Mouse (Mus musculus): ENCODE data around the gene Mmp19. TPM values are rescaled to one million over a fixed set of nuclear protein-coding genes. Genes with fewer than 3 reads are reported as not detected.
A peak's percentile ranks its signal among the peaks of the same experiment; 100 is the strongest.

Gene Mmp19
- polyA plus RNA-seq, 1 experiment from 2014 or later: 1.0 TPM

DNA sequence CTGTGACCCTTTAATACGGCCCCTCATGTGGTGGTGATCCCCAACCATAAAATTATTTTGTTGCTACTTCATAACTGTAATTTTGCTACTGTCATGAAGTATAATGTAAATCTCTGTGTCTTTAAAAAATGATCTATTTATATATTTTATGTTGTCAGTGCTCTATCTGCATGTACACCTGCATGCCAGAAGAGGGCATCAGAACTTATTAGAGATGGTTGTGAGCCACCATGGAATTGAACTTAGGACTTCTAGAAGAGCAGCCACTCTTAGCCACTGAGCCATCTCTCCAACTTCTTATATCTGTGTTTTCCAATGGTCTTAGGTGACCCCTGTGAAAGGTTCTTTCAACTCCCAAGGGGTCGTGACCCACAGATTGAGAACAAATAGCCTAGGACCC lies 17.8 kb upstream of the Mmp19 start:
- peaks cover 4% of the 10 kb centered on the region; the same call in 1 of the 2 replicates for H3K36me3 ChIP-seq
- H3K4me1 ChIP-seq: 0 out of 2 replicates have a peak, but pooled peaks cover 2% of the 10 kb centered on the region
- H3K27ac ChIP-seq: no peak overlapping the region
- no peak for ATAC-seq (ENCODE audit: insufficient number of reproducible peaks, insufficient read depth, low FRiP score, low TSS enrichment, low read depth)
- H3K4me2 ChIP-seq: no peak overlapping the region
- H3K9me3 ChIP-seq: no peaks in the 10 kb centered on the region
- H3K27me3 ChIP-seq: no peaks in the 10 kb centered on the region
- H3K4me3 ChIP-seq: no peak overlapping the region
- no peak overlapping the region for H3K9ac ChIP-seq
- 72% methylated on average over 2 of the region's 2 CpGs for WGBS

DNA sequence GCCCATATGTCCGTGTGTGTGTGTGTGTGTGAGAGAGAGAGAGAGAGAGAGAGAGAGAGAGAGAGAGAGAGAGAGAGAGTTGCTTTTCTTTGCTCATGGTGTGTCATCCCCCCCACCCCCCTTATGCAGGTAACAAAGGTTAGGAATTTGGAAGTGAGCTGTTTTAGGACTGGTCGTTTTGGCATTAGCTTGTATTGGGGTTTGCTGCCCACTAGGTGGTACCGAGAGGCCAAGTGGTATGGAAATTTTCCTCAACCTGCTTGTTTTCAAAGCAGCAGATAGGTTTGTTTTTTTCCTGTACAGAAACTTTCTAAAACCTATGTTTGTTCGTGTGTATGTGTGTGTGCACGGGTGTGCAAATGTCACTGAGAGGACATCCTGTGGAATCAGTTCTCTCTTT lies 17.0 kb upstream of the Mmp19 start:
- Histone ChIP-seq H3K9ac (no peak overlapping the region), H3K27ac (no peak overlapping the region), H3K4me2 (no peak overlapping the region), H3K4me1 (peaks cover 6% of the 10 kb centered on the region; the same call in 1 of the 2 replicates), H3K4me3 (no peak overlapping the region), H3K36me3 (no peaks in the 10 kb centered on the region), H3K9me3 (no peaks in the 10 kb centered on the region), H3K27me3 (no peaks in the 10 kb centered on the region)
- 14% methylated on average over 5 of the region's 5 CpGs for WGBS
- no peak for ATAC-seq (ENCODE audit: insufficient number of reproducible peaks, insufficient read depth, low FRiP score, low TSS enrichment, low read depth)

DNA sequence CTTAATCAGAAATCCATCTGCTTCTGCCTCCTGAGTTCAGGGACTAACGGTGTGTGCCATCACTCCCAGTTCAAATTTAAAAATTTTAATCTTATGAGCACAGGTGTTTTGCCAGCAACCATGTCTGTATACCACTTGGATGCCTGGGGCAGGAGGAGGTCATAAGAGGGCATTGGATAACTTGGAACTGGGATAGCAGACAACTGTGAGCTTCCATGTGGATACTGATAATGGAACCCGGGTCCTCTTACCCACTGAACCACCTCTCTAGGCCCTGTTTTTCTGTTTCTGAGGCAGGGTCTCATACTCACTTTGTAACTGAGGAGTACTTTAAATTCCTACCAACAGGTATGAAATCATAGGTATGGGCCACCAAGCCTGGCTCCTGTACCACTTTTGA lies 12.3 kb upstream of the Mmp19 start:
- WGBS: 80% methylated on average over 2 of the region's 2 CpGs

DNA sequence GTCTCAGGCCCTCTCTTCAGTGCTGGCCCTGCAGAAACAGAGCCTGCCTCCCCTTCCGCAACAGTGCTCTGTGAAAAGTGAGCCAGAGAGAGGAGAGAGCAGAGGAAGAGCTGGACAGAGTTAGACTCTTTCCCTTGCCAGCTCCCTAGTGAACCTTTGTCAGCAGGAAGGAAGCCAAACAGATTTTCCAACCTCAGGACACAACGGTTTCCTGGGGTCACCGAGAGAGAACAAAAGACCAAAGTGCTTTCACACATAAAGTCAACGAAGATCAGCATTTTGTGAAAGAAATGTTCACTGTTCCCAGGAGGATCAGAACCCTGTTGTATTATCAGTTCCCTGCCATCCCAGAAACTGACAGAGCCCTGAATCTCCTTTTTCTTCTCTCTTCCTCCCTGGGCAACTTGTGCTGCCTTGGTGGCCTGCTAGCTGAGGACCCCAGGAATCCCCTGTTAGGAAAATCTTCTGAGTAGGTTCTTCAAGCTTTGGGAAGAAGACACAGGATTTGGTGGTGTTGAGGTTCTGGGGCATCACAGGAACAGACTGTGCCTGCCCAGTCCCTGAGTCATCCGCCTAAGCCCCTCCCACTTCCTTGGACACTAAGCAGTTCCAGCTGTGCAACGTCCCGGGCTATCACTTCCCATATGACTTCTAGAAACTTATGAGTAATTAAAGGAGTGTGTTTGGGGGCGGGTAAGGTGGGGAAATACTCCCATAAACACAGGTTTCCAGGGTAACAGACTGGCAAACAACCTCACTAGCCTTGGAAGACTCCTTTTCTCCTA lies 11.5 kb upstream of the Mmp19 start:
- Histone ChIP-seq H3K36me3 (no peaks in the 10 kb centered on the region), H3K9ac (no peak overlapping the region), H3K4me1 (peaks cover 17% of the 10 kb centered on the region), H3K27ac (peak overlapping the region; percentile 89), H3K9me3 (peaks cover 15% of the 10 kb centered on the region), H3K4me3 (no peak overlapping the region), H3K27me3 (no peaks in the 10 kb centered on the region), H3K4me2 (peak overlapping the region; percentile 24; the same call in 1 of the 2 replicates)
- 16% methylated on average over 8 of the region's 8 CpGs for WGBS
- ATAC-seq (ENCODE audit: insufficient number of reproducible peaks, insufficient read depth, low FRiP score, low TSS enrichment, low read depth): 0 out of 2 replicates have a peak, but pooled peaks have one; percentile 85

More for the DNA sequence above, 12.3 kb upstream of the Mmp19 start:
- no peak overlapping the region for H3K4me2 ChIP-seq
- peak overlapping the region; percentile 89 for H3K27ac ChIP-seq
- no peaks in the 10 kb centered on the region for H3K27me3 ChIP-seq
- H3K4me3 ChIP-seq: no peak overlapping the region
- 0 out of 2 replicates have a peak, but pooled peaks cover 7% of the 10 kb centered on the region for H3K9me3 ChIP-seq
- H3K4me1 ChIP-seq: peaks cover 17% of the 10 kb centered on the region
- no peaks in the 10 kb centered on the region for H3K36me3 ChIP-seq
- H3K9ac ChIP-seq: no peak overlapping the region
- no peak for ATAC-seq (ENCODE audit: insufficient number of reproducible peaks, insufficient read depth, low FRiP score, low TSS enrichment, low read depth)

DNA sequence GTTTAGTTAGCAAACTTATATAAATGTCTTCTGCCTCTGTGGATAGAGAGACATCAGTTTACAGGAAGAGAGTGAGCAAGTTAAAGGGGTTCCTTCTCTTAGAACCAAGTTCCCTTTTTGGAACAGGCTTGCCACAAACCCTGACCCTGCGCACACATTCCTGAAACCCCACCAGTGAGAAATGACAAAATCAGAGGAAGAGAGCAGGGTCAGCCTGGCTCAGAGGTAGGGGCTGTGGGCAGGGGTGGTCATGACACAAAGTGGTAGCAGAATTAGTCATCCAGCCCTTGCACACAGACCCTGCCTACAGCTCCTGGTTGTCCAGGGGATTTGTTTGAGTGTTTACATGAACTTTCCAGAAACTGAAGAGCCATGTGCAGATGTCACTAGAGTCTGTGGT lies 10.5 kb upstream of the Mmp19 start:
- no peak for ATAC-seq (ENCODE audit: insufficient number of reproducible peaks, insufficient read depth, low FRiP score, low TSS enrichment, low read depth)
- no peaks in the 10 kb centered on the region for H3K27me3 ChIP-seq
- no peak overlapping the region for H3K4me2 ChIP-seq
- H3K9ac ChIP-seq: no peak overlapping the region
- no peak overlapping the region for H3K27ac ChIP-seq
- WGBS: 86% methylated on average over 1 of the region's 1 CpGs
- H3K4me1 ChIP-seq: peaks cover 17% of the 10 kb centered on the region
- no peak overlapping the region for H3K4me3 ChIP-seq
- H3K9me3 ChIP-seq: peaks cover 21% of the 10 kb centered on the region
- no peaks in the 10 kb centered on the region for H3K36me3 ChIP-seq

DNA sequence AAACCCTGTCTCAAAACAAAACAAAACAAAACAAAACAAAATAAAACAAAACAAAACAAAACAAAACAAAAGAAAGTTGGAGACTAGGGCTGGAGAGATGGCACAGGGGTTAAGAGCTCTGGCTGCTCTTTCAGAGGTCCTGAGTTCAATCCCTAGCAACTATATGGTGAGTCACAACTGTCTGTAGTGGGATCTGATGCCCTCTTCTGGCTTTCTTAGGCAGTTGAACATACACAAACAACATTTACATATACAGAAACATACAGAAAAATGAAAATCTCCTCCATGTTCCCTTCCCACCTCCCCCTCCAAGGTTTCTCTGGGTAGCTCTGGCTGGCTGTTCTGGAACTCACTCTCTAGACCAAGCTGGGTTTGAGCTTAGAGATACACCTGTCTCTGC lies 1.3 kb downstream of the Mmp19 start:
- ATAC-seq (ENCODE audit: insufficient number of reproducible peaks, insufficient read depth, low FRiP score, low TSS enrichment, low read depth): no peak
- Histone ChIP-seq H3K4me1 (no peaks in the 10 kb centered on the region), H3K36me3 (no peaks in the 10 kb centered on the region), H3K9me3 (no peaks in the 10 kb centered on the region), H3K9ac (no peak overlapping the region), H3K4me2 (no peak overlapping the region), H3K4me3 (no peak overlapping the region), H3K27ac (no peak overlapping the region), H3K27me3 (no peaks in the 10 kb centered on the region)

DNA sequence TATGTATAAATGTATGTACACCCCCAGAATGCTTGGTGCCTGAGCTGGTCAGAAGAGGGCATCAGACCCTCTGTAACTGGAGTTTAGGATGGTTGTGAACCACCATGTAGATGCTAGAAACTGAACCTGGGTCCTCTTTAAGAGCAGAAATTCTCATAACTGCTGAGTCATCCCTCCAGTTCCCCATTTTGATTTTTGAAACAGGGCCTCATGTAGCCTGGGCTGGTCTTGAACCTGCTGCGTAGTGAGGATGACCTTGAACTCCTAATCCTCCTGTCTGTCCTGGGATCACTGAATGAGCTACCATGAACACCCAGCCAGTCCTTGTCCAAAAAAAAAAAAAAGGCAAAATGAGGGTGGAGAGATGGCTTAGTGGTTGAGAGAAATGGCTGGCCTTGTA lies 2.5 kb downstream of the Mmp19 start:
- H3K9me3 ChIP-seq: no peaks in the 10 kb centered on the region
- peaks cover 8% of the 10 kb centered on the region for H3K36me3 ChIP-seq
- H3K4me1 ChIP-seq: no peaks in the 10 kb centered on the region
- no peak overlapping the region for H3K9ac ChIP-seq
- H3K27ac ChIP-seq: no peak overlapping the region
- WGBS: 87% methylated on average over 1 of the region's 1 CpGs
- no peak overlapping the region for H3K4me2 ChIP-seq
- no peaks in the 10 kb centered on the region for H3K27me3 ChIP-seq
- H3K4me3 ChIP-seq: no peak overlapping the region
- no peak for ATAC-seq (ENCODE audit: insufficient number of reproducible peaks, insufficient read depth, low FRiP score, low TSS enrichment, low read depth)

DNA sequence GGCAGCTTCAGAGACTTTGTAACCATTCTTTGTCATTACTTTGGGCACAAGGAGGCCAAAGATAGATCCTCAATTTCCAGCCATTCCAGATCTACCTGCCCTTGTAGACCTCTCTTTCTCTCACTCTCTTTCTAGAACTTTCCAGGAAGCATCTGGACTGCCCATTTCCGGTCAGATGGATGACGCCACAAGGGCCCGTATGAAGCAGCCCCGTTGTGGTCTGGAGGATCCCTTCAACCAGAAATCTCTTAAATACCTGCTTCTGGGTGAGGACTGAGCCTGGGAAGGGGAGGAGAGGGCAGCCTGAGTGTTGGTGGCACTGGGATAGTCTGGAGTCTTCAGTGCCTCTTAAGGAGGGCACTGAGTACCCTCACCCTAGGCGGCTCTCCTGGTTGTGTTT lies 3.7 kb downstream of the Mmp19 start:
- no peaks in the 10 kb centered on the region for H3K4me1 ChIP-seq
- no peak overlapping the region for H3K9ac ChIP-seq
- no peak overlapping the region for H3K27ac ChIP-seq
- H3K36me3 ChIP-seq: peaks cover 14% of the 10 kb centered on the region
- H3K9me3 ChIP-seq: no peaks in the 10 kb centered on the region
- WGBS: 89% methylated on average over 5 of the region's 5 CpGs
- ATAC-seq (ENCODE audit: insufficient number of reproducible peaks, insufficient read depth, low FRiP score, low TSS enrichment, low read depth): no peak
- no peak overlapping the region for H3K4me2 ChIP-seq
- H3K27me3 ChIP-seq: no peaks in the 10 kb centered on the region
- no peak overlapping the region for H3K4me3 ChIP-seq

DNA sequence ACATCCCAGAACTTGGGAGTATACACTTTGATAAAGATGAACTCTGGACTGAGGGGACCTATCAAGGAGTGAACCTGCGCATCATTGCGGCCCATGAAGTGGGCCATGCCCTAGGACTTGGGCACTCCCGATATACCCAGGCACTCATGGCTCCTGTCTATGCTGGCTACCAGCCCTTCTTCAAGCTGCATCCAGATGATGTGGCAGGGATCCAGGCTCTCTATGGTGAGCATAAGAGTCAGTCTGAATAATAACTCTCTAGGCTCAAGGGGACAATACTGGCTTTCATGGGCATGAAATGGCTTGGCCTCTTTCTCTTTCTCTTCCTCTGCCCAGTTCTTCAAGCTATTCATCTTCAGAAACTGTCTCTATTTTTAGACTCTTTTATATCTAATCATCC lies 4.9 kb downstream of the Mmp19 start:
- H3K4me1 ChIP-seq: no peaks in the 10 kb centered on the region

DNA sequence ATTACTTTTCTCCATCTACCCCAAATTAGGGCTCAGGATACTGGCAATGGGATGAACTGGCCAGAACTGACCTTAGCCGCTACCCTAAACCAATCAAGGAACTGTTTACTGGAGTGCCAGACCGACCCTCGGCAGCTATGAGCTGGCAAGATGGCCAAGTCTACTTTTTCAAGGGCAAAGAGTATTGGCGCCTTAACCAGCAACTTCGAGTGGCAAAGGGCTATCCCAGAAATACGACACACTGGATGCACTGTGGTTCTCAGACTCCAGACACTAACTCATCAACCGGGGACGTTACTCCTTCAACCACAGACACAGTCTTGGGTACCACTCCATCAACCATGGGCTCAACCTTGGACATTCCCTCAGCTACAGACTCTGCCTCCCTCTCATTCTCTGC lies 8.0 kb downstream of the Mmp19 start:
- Histone ChIP-seq H3K9me3 (no peaks in the 10 kb centered on the region), H3K4me1 (peaks cover 19% of the 10 kb centered on the region), H3K27ac (no peak overlapping the region), H3K4me2 (no peak overlapping the region), H3K27me3 (no peaks in the 10 kb centered on the region), H3K36me3 (peaks cover 36% of the 10 kb centered on the region), H3K4me3 (no peak overlapping the region), H3K9ac (no peak overlapping the region)
- WGBS: 90% methylated on average over 8 of the region's 8 CpGs
- ATAC-seq (ENCODE audit: insufficient number of reproducible peaks, insufficient read depth, low FRiP score, low TSS enrichment, low read depth): no peak

More for the DNA sequence above, 4.9 kb downstream of the Mmp19 start:
- H3K4me3 ChIP-seq: no peak overlapping the region
- WGBS: 91% methylated on average over 3 of the region's 3 CpGs
- H3K27me3 ChIP-seq: no peaks in the 10 kb centered on the region
- no peak for ATAC-seq (ENCODE audit: insufficient number of reproducible peaks, insufficient read depth, low FRiP score, low TSS enrichment, low read depth)
- no peak overlapping the region for H3K4me2 ChIP-seq
- H3K27ac ChIP-seq: no peak overlapping the region
- no peak overlapping the region for H3K9ac ChIP-seq
- H3K9me3 ChIP-seq: no peaks in the 10 kb centered on the region
- H3K36me3 ChIP-seq: peaks cover 23% of the 10 kb centered on the region

DNA sequence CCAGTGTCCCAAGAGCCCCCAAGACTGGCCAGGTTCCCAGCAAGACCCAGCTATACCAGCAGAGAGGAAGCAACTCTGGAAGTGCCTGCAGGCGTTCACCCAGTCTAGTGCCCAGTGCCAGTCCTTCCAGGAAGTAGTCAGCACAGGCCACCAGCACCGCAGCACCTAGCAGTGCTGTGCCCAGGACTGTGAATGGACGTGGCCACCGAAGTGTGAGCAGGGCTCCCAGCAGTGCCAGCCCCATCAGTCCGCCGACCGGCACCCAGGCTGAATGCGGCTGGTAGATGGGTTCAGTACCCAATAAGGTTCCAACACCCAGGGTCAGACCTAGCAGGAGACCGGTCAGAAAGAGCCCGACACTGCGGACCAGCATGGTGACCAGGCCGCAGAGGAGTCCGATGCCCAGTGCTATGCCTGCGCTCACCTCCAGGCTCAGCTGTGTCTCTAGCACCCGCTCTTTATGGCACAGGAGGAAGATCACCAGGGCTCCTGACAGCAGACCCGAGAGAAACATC lies 11.3 kb downstream of the Mmp19 start:
- H3K27me3 ChIP-seq: no peaks in the 10 kb centered on the region
- peak overlapping the region; percentile 23; the same call in 1 of the 2 replicates for H3K9ac ChIP-seq
- no peaks in the 10 kb centered on the region for H3K9me3 ChIP-seq
- no peak overlapping the region for H3K4me2 ChIP-seq
- peaks cover 45% of the 10 kb centered on the region for H3K36me3 ChIP-seq
- 89% methylated on average over 16 of the region's 16 CpGs for WGBS
- no peak overlapping the region for H3K27ac ChIP-seq
- no peak for ATAC-seq (ENCODE audit: insufficient number of reproducible peaks, insufficient read depth, low FRiP score, low TSS enrichment, low read depth)
- H3K4me3 ChIP-seq: no peak overlapping the region
- H3K4me1 ChIP-seq: peaks cover 30% of the 10 kb centered on the region

DNA sequence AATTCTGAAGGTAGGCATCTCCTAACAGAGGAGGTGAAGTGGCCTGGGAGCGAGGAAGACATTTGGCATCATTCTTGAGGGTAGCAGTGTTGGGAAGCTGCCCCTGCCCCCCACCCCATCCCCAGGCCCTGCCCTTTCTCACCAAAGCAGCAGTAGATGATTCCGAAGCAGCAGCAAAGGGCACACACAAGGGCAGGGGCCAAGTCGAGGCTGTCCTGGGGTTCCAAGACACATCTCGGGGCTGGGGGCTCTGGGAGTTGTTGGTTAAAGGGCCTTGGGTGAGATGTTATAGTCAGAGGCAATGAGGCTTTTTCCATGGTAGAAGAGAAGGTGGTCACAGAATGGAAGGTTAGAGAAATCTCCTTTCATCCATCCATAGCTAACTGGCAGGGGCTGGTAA lies 12.2 kb downstream of the Mmp19 start:
- Histone ChIP-seq H3K9me3 (no peaks in the 10 kb centered on the region), H3K9ac (peak overlapping the region; percentile 96)

More for the DNA sequence above, 12.2 kb downstream of the Mmp19 start:
- Histone ChIP-seq H3K36me3 (peaks cover 45% of the 10 kb centered on the region), H3K4me1 (peaks cover 39% of the 10 kb centered on the region), H3K27ac (peak overlapping the region; percentile 99), H3K27me3 (no peaks in the 10 kb centered on the region), H3K4me2 (peak overlapping the region; percentile 85), H3K4me3 (peak overlapping the region; percentile 82)
- no peak for ATAC-seq (ENCODE audit: insufficient number of reproducible peaks, insufficient read depth, low FRiP score, low TSS enrichment, low read depth)
- WGBS: 56% methylated on average over 4 of the region's 4 CpGs

Measured in embryonic facial prominence, embryonic 13.5 days (tissue).